Mouse (Mus musculus) CD4-positive, CD25-positive, alpha-beta regulatory T cell, adult 4 months (primary cell): ENCODE measurements around the gene Ndufb6. TPM values are rescaled to one million over a fixed set of nuclear protein-coding genes. Genes with fewer than 3 reads are reported as not detected.
"Not testable (repeated sequence)": the region's sequence is repeated elsewhere in the genome, so short reads cannot be mapped to it uniquely, and the experiment has no call there.

Source experiments
- ATAC-seq: one replicate; pipeline ENCODE4 v1.8.0; 2017
- polyA plus RNA-seq, 2 experiments: library from polyadenylated mRNA; unstranded; fragments of 100-300 nt; shearing (Covaris generic); gene quantifications; one replicate each; pipeline ENCODE4 v1.2.1; 2017

Ndufb6 gene
- polyA plus RNA-seq = 100 to 1,000 TPM; 112 to 124 TPM

DNA sequence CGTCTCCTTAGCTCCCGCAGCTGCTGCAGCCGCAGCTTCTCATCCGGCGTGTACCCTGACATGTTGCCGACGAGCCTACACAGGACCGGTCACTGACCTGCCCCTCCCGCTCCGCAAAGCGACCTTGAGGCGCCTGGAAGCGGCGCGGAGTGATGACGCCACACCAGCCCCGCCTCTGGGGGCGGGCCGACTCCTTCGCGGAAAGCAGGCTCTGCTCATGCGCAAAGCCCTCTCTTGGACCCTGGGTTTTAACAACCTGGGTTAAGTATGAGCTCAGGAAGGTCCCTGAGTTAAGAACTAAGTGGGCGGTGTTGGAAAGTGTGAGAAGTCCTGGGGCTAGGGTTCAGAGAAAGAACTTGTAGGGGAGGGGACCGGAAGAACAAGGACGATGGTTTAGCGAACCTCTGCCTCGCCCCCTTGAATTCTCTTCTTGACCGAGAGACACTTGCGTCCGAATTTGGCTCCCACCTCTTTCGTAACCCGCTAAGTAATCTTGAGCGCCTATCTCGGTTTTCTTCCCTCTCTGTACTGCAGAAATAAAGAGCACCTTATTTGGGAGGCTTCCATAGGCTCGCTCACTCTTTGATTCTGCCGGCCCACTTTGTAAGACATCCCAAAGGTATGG, at the start of gene Ndufb6:
TSS of gene Ndufb6 (minus strand) at position 146 of the 625 bp plus-strand sequence.
- ATAC-seq = peak; percentile 83

DNA sequence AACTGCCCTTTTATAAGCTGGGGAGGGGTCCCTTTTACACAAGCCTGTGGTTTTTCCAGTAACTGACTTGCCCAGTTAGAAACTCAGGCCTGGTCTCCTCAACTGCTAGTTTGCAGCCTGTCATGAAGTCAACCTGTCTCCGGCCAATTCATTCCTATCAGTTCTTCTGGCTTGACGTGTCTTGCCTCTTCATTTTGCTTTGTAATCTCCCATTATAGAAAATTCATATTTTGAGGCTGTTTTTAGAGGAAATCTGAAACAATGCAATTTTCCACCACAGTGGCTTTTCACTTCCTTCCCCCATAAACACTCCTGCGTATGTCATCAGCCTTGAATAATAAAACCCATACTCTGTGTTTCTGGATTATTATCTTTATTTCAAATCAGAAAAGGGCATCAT, 47.9 kb upstream of the Ndufb6 start:
- no peak for ATAC-seq

DNA sequence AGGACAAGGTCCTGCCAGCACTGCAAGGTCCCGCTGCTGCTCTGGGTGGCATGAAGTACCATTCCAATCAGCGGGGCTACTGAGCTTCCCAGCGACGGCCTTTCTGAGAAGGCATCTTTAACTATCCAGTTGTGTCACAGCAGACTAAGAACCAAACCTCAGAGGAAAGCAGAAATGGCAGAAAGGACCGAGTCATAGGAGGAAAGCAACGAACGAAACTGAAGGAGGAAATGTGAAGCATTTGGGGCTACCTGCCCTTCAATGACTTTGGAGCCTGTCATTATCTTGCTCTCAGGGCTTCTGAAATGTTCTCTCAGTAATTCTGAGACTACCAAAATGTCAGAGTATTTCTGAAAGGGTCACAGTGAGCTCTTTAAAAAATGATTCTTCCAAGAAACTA, 45.4 kb upstream of the Ndufb6 start:
- no peak for ATAC-seq

DNA sequence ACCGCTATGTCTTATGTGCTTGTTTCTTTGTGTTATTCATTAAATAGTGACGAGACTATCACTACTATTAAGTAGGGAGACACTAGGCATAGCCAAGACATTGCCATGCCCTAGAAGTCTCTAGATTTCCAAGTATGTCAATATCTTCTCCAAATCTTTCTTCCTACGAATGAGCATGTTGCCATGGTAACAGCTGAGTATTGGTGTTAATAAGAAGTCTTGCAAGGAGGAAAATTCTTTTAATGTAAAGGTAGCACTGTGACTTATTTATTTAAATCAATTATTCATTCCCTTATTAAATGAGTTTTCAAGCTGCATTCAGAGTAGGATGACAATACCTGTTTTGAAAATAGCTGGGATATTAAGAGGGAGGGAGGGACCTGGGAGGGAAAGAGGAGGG, 38.2 kb upstream of the Ndufb6 start:
- no peak for ATAC-seq

DNA sequence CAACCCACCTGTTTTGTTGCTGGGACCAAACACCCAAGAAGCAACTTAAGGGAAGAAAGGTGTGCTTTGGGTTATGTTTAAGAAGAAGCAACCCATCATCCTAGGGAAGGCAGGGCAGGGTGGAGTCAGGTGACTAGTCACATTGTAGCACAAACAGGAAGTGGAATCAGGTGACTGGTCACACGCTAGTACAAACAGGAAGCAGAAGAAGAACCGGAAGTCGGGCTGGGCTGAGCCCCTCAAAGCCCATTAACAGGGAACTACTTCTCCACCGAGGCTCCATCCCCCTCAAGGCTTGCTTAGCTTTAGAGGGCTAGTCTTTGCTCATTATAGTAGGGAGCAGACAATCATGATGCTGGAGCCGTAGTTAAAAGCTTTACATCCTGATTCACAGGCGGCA, 33.8 kb upstream of the Ndufb6 start:
- ATAC-seq = no peak

DNA sequence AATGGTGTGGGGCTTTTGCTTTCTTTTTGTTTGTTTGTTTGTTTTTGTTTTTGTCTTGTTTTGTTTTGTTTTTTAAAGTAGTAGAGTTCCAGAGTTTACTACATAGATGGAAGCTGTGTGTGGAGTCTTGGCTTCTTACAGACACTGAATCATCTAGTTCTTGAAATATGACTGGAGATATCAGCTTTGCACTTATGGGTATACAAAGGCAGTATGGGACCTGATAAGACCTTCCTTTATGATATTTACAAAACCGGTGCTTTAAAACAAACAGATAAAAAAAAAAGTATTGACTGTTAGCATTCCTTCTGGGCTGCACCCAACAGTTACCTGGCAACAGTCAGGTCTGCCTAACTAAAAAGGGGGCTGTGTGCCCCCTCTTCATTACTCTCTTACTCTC, 33.0 kb upstream of the Ndufb6 start:
- no peak for ATAC-seq

DNA sequence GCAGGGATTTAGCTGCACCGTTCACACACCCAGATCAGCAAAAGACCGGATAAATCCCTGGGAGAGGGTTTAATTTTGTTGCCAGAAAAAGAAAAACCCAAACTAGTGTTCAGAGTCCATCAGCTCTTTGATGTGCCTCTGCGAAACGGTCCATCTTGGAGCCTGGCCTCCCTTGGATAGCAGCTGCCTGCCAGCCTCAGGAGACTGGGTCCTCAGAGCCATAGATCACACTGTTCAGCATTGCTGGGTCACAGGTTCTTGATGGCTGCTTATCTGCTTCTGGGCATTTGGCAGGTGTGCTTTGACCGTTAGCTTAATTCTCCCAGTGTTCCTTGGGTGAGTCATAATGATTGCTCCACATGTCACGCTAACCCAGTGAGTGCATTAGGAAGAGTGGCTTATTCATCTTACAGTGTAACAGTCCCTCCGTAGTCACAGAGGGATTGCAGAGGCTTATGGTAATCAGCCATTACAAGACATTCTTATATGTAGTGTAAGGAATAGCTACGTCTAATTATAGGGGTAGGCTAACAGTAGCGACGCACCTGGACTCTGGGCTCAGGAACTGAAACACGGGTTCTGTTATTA, 31.7 kb upstream of the Ndufb6 start:
- ATAC-seq = no peak

DNA sequence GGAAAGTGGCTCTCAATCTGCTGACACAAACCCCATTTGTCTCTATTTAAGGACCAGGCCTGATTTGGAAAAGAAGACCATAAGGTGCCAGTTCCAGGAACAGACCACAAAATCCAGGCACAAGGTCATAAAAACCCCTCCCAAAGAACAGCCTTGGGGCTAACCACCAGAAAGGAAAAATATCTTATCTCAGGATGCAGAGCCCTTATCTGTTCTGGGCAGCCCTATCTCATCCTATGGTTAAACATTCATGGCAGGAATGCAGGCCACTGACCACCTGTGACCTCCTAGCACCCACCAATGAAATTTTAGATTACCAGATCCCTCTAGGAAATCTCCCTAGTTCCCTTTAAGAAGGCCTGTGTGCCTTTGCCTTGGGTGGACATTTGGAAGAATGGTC, 30.5 kb upstream of the Ndufb6 start:
- ATAC-seq = no peak

DNA sequence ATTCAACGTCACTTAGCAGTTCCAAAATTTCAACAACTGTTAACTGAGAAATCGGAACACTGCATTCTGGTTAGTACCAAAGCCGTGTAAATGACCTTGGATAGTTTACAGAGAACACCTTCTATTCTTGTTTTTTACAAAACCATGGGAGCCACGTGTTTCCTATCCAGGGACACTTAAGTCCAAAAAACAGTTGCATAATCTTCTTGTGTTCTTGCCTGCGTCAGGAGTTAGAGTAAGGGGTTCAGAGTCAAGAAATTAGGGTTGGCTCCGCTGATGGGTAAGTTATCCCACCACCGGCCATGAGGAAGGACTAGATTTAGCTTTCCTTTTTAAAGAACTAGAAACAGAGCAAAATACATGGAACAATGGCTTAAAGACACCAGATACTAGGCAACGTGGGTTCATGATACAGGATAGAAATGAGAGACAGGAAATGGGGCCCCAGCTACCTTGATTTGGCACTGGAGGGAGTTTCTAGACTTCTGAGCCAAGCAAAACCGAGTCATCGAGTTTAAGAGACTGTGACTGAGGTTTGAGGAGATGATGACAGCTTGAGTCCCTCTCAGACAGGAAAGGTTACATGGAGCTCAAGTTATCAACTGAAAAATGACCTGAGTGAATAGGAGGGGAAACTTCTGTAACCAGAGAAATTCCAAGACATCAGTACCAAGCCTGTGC, 23.4 kb upstream of the Ndufb6 start:
- peak; percentile 53 for ATAC-seq

DNA sequence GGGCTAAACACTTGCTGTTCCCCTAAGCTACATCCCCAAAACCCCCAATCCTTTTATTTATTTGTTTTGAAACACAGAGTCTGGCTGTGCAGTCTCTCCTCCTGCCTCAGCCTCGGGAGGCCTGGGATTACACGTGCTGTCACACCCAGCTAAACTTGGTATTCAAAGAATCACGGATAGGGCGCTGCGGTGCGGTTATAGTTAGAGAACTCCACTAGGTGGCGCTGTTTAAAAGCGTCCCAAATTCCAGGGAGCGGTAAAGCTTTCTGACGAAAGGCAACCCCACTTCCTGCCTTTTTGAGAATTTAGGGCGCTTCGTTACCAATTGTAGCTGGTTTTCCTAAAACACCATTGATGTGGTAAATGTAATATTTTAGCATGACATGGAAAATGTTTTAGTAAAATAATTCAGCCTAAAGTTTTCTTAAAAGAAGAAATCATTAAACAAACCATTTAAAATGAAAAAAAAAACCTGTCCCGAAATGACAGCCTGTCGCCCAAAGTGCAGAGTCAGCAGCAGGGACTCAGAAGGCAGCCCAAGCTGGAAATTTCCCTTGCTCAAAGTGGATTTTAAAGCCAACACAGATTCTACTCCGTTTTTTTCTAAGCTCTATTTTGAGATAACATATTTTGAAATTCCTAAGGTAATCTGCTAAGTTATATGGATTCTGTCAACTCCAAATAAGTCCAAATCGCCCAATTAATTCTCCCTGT, 22.0 kb upstream of the Ndufb6 start:
- ATAC-seq = peak; percentile 90

DNA sequence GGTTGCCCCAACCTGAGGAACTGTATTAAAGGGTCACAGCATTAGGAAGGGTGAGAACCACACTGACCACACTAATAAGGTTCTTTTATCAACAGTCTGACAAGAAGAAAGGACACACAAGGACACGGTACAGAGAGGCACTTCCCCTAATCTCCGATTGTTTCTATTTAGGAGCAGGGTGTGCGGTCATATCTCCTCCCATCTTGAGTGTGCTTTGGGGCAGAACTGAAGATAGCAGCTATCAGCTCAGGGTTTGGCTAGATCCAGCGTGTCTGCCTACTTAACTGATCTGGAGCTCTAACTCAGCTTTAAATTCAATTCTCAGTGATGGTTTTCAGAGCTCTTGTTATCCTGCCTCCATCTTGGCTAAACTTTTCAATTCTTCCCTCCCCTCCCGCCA, 19.9 kb upstream of the Ndufb6 start:
- ATAC-seq = no peak

DNA sequence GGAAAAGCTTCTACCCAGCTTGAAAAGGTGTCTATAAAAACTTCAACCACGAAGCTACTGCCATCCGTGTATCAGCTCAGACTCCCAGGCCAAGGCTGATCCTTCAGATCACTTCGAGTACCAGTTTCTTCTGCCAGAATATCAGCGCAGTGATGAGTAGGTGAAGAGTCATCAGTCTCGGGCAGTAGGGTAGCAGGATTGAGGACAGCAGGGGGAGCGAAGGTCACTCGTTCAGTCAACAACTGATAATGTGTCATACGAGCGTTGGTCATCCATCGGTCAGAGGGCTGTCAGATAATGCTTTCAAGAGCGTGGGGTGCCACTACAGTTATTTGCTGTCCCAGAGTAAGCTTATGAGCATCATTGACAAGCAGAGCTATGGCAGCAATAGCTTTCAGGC, 12.3 kb upstream of the Ndufb6 start:
- not testable (repeated sequence) for ATAC-seq

DNA sequence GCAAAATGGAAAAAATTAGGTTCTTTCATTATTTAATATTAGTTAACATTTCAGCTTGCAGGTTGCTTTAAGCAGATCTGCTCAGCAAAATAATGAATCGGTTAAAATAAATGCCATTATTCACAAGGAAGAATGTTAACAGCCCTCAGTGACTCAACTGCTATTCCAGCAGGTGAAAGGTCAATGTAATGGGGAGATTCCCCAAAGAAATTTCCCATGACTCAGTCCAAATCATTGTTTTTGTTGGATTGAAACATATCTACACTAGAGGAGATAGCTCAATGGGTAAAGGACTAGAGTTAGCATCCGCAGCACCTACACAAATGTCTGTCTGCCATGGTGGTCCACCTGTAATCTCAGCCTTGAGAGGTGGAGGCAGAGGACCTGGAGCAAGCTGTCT, 9.8 kb upstream of the Ndufb6 start:
- no peak for ATAC-seq

DNA sequence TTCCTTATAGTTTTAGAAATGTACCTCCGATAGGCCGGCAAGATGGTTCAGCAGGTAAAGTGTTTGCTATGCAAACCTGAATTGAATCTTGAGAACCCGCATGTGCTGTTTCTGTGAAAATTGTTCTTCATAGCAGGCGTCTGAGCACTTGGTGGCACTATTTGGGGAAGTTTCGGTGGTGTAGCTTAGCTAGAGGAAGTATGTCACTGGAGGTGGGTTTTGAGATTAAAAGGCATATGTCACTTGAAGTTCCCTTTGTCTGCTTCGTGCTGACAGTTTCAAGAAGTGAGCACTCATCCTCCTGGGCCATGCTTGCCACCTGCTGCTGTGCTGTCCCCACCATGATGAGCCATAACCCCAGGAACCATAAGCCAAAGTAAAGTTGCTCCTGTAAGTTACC, 8.2 kb upstream of the Ndufb6 start:
- no peak for ATAC-seq

DNA sequence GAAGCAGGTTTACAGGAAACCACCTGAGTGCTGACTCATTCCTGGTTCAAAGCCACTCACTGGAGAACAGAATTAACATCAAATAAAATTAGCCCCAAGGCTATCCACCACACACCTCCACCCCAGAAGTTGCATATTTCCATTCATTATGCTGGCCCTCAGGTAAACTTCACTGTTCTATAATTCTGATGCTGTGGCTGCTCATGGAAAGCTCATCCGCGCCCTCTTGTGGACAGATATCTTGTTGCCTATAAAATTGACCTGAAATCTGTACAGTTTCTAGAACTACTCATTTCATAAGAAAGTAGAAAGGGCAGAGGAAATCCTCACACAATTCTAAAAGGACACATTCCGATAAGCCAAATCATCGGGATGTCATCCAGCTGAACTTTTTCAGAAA, 6.4 kb upstream of the Ndufb6 start:
- ATAC-seq = peak; percentile 90

DNA sequence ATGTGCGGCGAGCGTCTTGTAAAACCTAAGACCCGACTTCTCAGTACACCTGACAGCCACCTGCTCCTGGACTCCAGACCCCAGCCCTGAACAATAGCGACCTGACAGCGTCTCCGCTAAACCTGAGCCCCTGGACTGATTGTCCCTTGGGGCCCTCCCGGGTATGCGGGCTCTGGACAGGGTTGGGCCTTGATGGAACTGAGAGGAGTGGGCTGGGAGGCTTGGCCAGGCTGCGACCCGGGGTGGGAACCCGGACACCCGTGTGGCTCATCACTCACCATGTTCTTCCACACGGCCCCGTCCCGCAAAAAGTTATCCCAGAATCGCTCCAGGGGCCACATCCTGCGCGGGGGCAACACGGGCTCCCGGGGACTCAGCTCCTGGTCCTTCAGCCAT, 343 bp downstream of the Ndufb6 start:
- no peak for ATAC-seq

DNA sequence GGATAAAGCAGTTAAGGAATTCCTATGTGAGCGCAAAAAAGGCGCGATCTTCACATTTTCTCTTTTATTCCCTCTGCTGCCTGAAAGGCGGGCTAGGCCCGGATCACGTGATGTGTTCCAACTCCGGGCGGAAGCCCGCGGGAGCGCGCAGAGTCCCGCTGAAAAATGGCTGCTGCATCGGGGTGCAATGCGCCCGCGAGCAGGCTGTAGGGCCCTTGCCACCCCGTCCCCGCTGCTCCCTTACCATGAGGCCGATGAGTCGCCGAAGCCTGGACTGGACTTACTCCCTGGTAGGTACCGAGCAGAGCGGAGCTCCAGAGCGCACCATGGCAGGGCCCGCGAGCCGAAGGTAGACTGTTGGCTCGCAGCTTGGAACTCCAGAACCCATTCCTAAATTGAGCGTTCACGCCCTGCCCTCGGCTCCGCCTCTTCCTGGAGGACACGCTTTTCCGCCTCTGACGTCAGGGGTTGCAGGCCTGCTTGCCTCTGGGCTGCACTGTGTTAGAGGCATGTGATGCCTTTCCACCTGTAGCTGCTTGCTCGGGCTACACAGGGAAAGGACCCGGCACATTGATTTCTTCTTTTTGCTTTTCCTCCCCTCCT, 9.7 kb downstream of the Ndufb6 start, which contains the start of the genes Smim27 and Topors:
TSS of gene Smim27 (plus strand) at position 150 of the 603 bp plus-strand sequence.
TSS of gene Topors (minus strand) at position 421 of the 603 bp plus-strand sequence.
- ATAC-seq = peak; percentile 90

DNA sequence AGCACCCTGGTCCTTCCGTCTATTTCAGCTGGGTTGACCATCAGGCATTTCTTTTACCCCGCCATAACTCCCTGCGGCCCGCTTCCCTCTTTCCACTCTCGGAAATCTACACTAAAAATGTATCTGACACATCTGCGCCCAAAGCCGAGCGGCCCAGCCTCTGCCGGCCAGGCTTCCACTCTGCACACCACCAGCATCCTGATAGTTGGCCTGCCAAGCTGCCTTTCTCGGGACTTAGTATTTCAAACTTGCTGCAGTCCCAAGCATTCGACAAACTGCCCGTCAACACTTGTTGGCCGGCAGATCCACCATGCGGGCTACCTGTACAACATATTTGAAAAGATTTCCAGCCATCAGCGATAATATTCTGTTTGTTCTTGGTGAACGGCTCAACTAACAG, 10.4 kb downstream of the Ndufb6 start:
- ATAC-seq = peak; percentile 7

DNA sequence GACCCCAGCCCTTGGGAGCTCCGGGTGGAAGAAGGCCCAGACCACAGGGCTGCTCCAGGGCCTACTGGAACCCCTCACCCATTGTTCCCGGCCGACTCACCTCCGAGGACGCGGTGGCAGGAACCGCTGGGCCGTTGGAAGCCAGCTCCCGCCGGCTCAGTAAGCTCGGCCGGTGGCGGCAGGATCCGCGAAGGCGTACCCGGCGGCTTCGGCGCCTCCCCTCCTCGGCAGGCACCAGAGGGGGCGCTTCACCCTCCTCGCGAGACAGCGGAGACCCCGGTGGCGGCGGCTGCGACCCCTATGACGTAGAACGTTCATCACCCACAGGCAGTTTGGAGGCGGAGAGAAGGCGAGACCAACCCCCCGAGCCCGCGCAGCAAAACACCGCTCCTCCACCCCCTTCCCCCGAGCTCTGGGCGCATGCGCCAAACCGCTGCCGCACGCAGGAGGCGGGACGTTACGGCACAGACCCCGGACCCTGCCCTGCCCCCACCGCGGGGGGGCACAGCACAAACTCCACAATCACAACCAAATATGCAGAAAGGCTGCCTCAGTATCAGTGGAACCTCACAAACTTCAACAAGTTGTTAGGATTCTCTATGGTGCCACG, 10.9 kb downstream of the Ndufb6 start:
- peak; percentile 48 for ATAC-seq

DNA sequence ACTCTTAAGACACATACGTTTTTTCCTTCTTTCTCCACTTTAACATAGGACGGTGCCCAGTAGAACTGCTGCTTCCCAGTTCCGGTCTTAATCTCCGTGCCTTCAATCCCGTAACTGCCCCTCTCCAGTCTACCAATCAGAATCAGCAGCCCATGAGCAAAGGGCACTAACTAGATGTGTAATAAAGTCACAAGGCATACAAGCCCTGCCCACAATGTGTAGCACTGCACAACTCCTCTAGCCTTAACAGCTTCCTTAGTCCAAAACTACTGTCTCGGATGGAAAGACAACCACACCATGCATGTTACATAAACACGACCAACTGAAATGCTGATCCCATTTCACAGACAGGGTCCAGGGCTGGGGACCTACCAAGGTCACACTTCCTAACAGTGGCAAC, 11.5 kb downstream of the Ndufb6 start:
- ATAC-seq = no peak

DNA sequence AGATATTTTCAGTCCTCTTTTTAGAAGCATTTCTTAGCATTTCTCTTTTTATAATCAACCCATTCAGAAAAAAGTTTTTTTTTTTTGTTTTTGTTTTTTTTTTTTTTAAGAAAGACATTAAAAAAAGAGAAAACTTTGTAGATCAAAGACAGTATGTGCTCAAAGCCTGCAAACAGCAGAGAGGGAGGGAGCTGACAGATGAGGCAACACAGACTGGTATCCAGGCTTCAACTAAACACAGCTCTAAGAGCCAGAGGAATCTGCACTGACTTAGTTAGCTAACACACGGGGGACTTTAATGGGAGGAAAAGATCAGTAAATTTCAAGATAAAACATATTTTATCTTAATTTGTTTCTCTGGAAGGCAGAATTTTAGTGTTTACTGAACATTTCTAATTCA, 14.9 kb downstream of the Ndufb6 start:
- ATAC-seq = no peak

DNA sequence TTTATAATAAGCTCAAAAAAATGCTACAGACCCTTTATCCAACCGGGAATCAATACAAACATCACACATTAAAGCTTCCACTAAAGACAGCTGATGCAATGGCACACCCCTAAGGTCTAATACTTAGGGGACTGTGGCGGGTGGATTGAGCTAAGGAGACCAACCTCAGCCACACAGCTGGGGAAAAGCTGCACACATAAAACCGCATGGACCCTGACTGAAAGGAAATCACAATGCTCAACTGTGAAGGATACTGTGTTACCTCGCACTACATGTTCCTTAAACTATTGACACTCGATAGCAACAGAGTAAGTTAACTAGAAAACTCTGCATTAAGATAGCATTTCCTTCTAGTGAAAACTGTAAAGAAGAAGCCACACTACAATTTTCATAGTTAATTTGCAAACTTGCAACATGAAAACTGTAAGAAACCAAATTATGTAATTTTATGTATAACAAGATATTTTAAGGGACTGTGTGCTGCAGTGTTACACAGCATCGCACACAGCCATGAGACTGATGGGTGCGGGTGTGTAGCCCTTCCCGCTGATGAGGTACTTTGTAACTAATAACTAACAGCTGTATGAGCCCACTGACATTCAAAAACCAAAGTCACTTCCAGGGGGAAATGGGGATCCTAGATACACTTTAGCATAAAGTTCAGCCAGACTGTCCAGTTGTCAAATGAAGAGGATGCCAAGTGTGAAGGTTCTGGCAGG, 24.7 kb downstream of the Ndufb6 start:
- ATAC-seq = no peak
